Mouse (Mus musculus) ES-CJ7 (cell line): Measurements from ENCODE around the gene Nlk.
A peak's percentile ranks its signal among the peaks of the same experiment; 100 is the strongest.

Experiments
- DNase-seq: peaks from one replicate; pipeline ENCODE4 v3.0.0; 2011; ENCODE audit warnings: low read depth, low spot score

Gene Nlk

DNA sequence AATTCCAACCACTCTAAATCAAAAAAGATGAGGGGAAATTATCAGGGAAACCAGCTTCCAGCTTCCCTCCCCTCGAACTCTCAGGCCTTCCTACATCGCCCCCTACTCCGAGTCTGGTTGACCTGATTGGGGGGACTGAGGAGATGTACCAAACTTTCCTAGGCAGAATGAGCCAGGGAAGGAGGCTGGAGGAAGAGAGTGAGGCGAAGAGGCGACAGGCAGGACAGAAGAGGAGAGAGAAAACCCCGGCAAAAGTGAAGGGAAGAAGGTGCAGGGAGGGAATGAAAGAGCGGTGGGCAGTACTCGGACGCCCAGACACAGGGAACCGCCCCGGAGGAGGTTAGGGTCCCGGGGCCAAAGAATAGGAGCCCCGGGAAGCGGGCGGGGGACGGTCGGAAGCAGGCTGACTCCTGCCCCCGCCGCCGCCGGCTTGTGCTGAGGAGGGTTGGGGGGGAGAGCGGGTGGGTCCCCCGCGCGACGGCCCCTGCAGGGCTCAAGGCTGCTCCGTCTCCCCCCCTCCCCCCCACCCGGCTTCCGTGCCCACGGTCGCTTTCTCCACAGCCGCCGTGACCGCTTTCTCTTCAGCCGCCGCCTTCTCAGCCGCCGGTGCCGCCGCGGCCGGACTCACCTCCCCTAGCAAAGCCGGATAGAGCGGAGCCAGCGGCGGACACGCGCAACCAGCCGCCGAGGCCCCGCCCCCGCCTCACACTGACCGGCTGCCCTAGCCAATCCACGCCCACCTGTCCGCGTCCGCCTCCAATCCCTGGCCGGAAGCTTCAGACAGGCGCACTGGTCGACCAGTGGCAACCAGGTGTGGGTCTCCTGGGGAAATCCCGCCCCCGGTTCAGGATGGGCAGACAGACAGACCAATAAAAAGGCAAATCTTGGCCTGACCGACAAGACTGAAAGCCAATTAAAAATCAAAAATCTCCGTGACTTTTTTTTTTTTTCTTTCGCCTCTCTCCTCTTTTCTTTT is at the start of gene Nlk:
Nlk (minus strand) TSS at position 597 of the 976 bp plus-strand sequence.
- peak; percentile 99 for DNase-seq

DNA sequence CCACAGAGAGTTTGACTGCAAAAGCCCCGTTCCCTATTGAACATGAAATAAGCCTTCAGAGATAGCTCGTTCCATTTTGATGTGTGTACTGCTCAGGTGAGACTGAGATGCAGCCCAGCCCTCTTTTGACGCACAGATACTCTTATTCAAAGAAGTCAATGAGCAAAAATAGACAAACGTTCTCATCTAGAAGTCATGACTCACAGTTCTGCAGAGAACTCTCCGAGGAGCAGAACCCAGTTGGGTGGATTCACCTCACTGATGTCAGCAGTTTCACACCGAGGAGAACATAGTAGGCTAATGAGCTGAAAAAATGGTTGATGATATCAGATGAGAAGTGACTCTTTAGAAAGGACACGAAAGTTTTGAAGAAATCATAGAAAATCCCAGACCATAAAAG is 49.1 kb upstream of the Nlk start:
- no peak for DNase-seq

DNA sequence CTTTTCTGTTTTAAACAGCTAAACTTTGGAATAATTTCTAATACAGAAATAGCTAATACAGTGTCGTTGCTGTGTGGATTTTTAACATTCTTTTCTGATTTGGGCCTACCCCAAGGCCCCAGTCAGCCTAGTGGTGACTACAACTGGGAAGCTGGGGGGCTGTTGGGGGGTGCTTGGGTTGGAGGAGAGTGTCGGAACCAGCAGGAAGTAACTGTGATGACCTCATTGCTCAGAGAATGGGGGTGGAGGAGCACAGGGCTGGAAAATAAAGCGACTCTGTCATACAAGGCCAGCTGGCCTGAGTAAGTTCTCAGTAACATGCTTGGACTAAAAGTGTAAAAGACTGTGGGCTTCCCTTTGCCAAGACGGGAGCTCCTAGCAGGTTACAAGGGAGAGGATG is 48.3 kb upstream of the Nlk start:
- DNase-seq = no peak

DNA sequence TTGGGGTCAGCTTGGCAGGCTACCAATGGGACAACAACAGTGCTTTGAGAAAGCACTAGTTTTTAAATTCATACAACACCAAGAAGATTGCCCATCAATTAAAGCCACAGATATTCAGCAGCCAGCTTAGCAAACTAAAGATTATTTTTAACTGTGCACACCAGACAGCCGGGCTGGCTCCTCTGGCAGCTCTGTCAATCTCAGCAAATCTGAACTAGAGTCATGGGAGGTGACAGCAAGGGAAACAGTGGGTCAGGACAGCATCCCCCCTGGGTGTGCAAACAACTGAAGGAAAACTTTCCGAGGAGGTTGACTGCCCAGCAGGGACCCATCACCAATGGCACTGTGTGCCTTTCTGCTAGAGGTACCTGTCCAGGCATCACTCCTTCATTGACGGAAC is 45.3 kb upstream of the Nlk start:
- DNase-seq = no peak

DNA sequence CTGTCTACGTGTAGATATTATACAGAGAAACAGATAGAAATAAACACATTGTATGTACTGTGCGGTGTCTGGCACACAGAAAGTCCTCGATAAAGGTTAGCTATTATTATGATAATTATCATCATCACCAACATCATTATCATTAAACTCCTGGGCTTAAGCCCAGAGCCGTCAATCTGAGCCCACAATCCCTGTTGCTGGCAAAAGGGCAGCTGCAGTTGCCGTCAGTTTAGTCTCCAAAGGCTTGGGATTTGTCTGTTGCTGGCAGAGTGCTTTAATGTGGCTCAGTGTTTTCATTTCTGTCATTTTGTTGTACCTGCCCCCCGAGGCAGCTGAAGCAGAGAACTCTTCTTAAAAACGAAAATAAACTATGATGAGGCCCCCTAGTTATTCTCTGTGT is 44.8 kb upstream of the Nlk start:
- DNase-seq = no peak

DNA sequence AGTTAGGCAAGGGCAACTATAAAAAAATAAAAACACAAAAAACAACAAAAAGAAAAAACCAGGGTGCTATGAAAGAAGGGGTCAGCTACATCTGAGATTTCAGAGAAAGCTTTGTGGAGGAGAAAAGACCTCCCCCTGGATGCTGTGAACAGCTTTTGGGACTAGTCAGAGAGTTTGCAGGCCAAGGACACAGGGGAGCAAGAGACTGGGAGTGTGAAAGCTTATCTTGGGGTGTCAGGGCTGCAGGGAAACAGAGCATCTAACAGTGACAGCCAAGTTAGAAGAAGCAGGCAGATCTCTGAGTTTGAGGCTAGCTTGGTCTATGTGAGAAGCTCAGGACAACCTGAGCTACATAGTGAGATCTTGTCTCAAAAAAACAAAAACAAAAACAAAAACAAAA is 42.2 kb upstream of the Nlk start:
- DNase-seq = no peak

DNA sequence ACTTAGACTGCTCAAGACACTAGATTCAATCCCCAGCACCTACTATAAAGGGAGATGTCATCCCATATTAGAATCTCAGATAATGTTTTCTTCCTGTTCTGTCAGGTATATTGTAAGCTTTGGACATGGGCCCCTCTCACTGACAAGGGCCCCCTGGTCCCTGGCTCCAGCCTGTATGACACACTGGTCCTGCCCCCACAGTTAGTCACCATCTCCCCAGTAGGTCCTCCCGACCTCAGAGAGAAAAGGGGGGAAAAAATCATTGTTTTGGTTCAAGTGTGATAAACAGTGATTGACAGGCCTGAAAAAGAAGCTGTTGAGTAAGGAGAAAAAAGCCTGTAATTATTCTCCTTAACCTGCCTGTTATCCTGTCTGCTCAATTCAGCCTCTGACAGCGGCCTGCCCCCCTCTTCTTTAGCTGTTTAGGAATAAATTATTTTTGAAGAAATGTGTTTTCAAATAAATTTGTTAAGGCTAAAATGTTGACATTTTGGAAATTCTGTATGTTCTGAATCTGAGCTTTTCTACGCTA is 39.8 kb upstream of the Nlk start:
- no peak for DNase-seq

DNA sequence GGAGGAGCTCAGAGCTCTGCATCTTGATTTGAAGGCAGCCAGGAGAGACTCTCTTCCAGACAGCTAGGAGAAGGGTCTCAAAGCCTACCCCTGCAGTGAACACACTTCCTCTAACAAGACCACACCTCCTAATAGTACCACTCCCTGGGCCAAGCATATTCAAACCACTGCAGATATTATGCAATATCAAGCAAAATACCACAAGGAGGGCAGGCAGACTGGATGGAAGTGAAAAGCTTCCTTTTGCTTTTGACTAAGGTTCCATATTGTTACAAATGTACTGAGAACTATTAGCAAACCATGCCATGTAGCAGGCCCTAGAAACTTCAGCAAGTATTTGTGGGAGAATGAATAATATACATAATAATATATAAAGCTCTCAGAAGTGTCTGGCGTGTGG is 38.0 kb upstream of the Nlk start:
- no peak for DNase-seq

DNA sequence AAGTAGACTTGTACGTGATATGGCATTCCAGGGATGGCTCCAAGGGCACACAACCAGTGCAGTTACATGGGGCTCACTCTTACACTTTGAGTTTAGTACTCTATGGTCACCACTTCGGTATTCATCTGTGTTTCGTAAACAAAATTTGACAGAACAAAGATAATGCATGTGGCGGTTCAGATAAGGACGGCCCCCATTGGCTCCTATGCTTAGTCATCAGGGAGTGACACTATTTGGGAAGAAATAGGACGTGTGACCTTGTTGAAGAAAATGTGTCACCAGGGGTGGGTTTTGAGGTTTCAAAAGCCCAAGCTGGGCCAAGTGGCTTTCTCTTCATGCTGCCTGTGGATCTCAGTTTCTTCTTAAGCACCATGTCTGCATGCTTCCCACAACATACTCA is 35.4 kb upstream of the Nlk start:
- no peak for DNase-seq

DNA sequence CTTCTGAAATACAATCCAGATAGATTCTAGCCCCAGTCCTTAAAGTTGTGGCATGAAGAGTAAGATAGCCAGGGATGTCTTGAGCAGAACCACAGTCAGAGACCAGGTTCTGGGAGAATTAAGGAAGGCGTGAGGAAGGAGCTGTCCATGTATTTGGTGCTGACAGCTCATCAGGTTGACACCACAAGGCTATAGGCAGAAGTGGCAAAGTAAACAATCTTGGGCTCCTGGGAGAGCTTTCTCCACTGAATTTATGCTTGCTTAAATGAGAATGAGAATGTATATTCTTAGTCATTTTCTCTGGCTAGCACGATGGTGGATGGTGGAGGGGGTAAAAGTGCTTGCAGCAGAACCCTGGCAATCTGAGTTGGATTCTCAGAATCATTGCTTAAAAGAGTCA is 33.7 kb upstream of the Nlk start:
- peak; percentile 31 for DNase-seq

DNA sequence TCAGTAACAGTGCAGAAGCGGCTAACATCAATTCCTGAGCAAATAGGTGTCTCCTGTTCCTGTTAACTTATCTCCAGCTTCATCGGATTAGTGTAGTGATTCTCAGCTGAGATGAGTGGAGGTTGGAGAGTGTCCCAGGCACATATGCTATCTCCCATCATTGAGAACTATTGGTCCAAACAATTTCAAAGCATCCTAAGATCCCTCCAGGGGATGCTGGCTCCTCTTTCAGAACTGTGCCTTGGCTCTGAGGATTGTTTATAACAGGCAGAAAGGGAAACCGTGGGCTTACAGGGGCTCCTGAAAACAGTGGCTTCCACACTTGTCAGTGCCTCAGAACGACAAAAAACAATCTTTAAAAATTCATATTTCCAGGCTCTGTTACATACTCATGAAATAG is 30.9 kb upstream of the Nlk start:
- no peak for DNase-seq

DNA sequence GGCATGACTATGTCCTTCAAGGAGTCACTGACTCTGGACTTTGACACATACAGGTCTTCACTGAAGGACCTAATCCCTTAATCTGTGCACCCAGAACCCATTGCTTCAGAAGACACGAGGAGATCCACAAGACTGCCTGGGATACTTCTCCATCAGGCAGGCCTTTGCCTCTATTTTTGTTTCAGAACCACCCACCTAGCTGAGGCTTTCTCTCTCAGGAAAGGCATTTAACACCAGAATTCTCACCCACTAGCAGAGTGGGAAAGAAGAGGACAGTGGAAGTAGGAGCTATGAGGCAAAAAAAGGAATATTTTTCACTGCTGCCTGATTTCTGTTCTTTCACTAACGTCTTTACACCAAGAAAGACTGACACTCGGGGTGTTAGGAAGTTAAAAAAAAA is 29.2 kb upstream of the Nlk start:
- DNase-seq = no peak

DNA sequence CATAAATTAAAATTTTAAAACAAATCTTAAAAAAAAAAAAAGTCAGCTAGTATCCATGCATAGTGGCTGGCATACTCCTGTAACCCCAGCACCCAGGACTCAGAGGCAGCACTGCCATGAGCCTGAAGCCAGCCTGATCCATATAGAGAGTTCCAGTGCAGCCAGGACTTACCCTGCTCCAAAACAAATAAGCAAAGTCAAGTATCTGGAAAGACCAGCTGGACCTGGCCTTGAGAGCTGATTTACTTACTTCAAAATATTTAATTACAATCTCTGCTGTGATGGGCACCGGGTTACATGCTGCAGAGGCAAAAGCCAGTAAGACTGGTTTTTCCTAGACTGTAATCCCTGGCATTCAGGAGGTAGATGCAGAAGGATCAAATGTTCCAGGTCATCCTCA is 27.6 kb upstream of the Nlk start:
- DNase-seq = no peak

DNA sequence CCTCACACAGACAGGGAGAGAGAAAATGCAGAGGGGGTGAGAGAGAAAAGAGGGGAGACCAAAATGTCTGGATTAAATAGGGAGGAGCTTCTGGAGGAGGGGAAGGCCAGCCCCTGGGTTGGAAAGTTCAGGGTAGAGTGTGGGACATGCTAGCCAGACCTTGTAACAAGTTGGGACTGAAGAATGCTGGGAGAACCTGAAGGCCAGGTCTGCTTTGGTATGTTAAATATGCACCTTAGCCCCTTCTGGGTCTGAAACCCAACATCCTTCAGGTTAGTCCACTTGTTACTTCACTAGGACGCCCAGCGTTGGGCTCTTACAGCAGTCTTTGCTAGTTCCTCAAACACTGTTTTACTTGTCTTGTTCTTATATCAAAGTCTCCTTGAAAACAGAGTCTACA is 24.2 kb upstream of the Nlk start:
- no peak for DNase-seq

DNA sequence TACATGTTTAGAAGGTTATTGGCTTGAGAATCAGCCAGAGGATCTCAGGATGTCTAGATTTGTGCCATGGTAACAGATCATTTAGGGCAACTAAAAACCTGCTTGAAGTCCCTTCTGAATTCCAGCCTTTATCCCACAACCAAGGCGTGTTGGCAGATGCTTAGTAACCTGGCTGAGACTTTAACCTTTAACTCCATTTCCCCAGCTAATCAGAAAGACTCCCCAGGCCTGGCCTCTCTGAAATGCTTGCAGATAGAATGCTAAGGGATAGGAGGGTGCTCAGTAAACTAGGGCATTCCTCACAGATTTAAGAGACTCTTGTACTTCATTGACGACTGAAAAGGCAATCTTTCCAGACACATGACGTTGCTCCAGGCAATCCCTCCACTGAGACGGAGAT is 20.5 kb upstream of the Nlk start:
- no peak for DNase-seq

DNA sequence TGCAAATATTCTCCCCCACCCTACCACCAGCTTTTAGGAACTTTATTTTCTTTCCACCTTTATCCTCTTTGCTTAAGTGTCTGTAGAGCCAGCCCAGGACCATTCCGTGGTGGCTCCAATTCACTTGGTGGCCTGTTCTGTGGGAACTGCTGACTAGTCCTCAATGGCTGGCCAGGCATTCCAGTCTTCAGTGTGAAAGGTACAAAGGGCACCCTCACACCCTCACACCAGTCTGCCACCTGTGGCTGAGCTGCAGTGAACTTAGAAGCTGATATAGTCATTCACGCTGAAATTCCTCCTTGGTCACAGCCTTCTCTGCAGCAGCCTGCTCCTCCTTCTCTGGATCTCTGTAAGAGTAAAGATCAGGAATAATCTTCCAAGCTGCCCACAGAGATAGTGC is 11.5 kb upstream of the Nlk start:
- DNase-seq = no peak

DNA sequence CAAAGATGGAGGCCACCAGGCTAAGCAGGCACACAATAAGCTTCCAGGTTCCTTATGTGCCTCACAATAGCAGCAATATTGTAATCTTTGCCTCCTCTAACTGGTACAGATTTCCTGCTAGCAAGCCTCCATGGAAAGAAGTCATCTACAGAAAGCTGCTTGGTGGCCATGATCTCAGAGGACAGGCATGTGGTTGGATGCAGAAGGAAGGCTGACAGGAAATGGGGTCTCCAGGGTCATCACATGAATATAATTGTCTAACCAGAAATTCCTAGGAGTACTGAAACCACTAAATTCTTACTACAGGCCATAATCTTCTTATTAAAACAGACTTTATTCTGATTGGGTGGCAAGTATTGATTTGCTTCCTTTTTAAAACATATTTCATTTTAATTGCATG is 8.9 kb upstream of the Nlk start:
- no peak for DNase-seq

DNA sequence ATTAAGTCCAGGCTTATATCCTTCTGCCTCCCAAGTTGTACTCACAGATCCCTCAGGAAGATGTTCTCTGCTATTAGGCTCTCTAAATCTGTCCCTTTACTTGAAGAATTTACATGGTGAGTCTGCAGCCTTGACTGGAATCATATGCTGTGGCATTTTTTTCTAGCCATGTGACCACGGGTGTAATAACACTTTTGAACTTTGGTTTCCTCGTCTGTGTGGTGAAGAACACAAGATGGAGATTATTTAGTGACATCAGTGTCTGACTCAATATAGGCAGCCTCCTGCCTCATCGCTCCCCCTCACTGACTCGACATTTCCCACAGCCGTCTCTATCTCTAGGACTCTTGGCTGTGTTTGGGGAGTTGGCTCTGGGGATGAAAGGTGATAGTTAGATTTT is 5.9 kb upstream of the Nlk start:
- DNase-seq = no peak

DNA sequence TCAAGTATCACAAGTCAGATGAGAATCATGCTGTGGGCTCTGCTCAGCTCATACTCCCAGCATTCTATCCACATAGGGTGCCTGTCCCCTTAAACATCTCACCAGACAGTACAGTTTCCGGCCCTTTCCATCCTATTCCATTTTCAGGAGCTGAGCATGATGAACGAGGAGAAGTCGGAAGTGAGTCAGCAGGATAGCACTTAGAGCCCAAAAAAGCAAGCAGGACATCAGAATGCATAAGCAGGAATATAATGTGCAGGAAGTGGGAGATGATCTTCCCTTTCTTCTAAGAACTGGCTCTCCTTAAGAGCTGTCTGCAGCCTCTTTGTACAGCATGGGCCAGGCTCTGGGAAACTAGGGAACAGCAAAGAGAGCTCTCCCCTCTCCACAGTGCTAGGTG is 5.1 kb upstream of the Nlk start:
- DNase-seq = no peak

DNA sequence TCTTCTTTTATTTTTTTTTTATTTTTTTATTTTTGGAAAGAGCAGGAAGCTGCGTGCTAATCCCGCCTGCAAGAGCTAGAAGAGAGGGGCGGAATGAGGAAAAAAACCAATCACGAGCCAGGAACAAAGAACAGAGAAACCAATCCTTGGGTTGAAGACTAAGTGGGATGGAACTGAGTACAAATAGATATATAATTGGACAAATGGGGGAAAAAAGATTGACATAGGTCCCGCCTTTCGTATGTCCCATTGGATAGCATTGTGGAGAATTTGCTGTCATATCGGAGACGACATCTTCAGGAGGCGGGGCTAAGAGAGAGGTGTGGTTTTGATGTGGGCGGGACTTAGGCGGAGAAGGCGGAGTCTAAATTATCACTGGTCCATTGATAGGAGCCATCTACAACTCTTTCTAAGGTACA is 589 bp upstream of the Nlk start:
- peak; percentile 98 for DNase-seq

DNA sequence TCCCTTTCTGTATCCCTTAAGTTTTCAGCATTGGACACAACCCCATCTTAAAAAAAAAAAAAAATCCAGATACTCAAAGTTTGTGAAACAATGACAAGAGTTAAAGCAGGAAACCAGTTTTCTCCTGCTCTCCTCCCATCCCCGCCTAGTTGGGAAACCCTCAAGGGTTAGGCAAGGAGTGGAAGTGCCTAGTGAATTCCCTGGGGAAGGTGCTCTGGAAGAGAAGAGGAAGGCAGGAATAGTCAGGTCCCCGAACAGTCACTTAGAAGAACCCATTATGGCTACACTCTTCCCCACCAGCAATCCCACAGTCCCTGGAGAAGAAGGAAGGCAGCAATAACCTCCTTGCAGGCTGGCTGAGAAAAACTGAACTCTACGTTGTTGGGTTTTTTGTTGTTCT is 2.9 kb downstream of the Nlk start:
- no peak for DNase-seq

DNA sequence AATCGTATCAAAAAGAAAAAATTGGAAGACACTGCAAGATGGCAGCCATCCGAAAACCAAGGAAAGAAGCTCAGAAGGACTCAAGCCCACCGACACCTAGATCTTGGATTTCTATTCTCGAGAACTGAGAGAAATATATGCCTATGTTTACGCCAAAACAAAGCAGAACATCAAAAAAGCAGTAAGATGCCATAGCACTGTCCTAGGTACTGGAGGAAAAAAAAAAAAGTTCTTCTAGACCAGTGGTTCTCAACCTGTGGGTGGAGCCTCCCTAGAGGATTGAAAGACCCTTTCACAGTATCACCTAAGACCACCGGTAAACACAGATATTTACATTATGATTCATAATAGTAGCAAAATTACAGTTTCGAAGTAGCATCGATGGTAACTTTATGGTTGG is 3.9 kb downstream of the Nlk start:
- DNase-seq = no peak

DNA sequence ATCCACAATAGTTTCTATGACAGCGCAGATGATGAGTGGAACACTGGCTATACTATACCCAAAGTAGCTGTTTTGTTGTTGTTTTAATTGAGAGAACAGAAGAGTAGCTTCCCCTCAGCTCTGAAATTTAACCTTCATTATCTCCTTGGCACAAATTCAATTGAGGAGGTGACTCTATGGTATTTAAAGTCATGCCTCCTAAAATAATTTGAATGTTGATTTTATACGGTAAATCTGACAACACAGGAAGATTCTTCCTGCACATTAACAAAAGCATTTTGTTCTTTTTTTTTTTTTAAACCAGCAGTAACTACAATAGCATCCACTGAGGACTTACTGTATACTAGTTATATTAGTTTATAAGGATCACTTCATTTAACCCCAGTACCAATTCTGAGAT is 6.0 kb downstream of the Nlk start:
- DNase-seq = no peak

DNA sequence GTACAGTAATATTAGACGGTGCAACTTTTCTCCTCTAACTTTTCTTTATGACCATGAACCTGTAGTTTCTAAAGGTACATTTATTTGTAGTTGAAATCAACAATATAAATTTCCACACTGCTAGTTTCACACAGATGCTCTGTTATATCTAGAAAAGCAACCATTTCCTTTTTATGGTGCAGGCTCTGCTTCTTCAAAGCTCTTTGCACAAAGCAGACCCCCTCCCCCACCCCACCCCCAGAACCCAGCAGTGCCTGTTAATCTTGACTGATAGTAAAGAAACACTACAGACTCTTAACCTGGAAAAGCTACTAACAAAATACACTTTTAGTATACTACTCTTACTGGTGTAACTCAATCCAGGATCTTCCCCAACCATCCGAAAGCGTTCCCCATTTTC is 6.6 kb downstream of the Nlk start:
- no peak for DNase-seq
